In genomic region chr1:142441592-142441991, GRCm38 (mm10) we compare ENCODE assay signal across 22 mouse cellular contexts.
DNase-seq lines count a peak whose midpoint lies in the region; ATAC-seq lines count a peak whose summit lies in the region.
"Had no signal": no experiment of that assay in that cellular context is flagged by ENCODE, and none has a peak within 500 bp of the region (broad histone marks: within the 10 kb centered on the region; RNA-seq: fewer than 3 reads in every experiment).

No protein-coding gene starts in this region.

- DNase-seq in frontal cortex, postnatal 10 days (ENCODE audit: low spot score in 2 of 2), result no peak
- peak; percentile 3 for DNase-seq in left cerebral cortex, adult 11 months (ENCODE audit: low spot score)
- DNase-seq in left cerebral cortex, adult 18-20 months (ENCODE audit: low spot score in 2 of 2), result no peak
- DNase-seq in right cerebral cortex, adult 18-20 months, result peak; percentile 9
- DNase-seq in right cerebral cortex, postnatal 4 days, result no peak
- DNase-seq in lung, postnatal 14 days, result no peak
- DNase-seq: adrenal gland, adult 8-10 months; adrenal gland, postnatal 14 days; adrenal gland, postnatal 36 days; B cell, adult 2 months; cerebellum, adult 11 months; cerebellum, adult 18-20 months; cerebellum, adult 8-10 months; cerebellum, adult 9-11 months; cerebellum, postnatal 14 days; cerebellum, postnatal 36 days; embryo, embryonic 11 days had no signal

- ATAC-seq in frontal cortex, adult (ENCODE audit: low TSS enrichment), result peak; percentile 95
- ATAC-seq: activated CD4-positive, CD25-positive, alpha-beta regulatory T cell, adult 4 months; CD4-positive, CD25-positive, alpha-beta regulatory T cell, adult 4 months; forebrain, embryonic 14.5 days; Patski had no signal

Comparison
In these comparisons a context has a peak if more than half of its experiments do, and no peak if none do; other contexts are left out.
1. DNase-seq: peak in left cerebral cortex, adult 11 months (single experiment) and right cerebral cortex, adult 18-20 months (single experiment); none in frontal cortex, postnatal 10 days (0 of 2), left cerebral cortex, adult 18-20 months (0 of 2), right cerebral cortex, postnatal 4 days (single experiment) and lung, postnatal 14 days (single experiment).